Mouse (Mus musculus) hindbrain, embryonic 10.5 days (tissue): ENCODE results near the gene A930004D18Rik. TPM values are rescaled to one million over a fixed set of nuclear protein-coding genes. Genes with fewer than 3 reads are reported as not detected.

Experiments
- DNase-seq: peaks from one replicate; pipeline ENCODE4 v3.0.0-alpha.2; 2017; ENCODE audit warnings: low spot score
- H3K27ac ChIP-seq: fragments of 300-500 bp; sonication (generic); 2 replicates; pipeline ENCODE4 v1.5.1; 2016; ENCODE audit warnings: mild to moderate bottlenecking, moderate library complexity
- H3K27me3 ChIP-seq: fragments of 300-500 bp; sonication (generic); 2 replicates; pipeline ENCODE4 v1.6.1; 2016; ENCODE audit warnings: mild to moderate bottlenecking; ENCODE audit not compliant: poor library complexity, insufficient read depth, severe bottlenecking
- H3K36me3 ChIP-seq: fragments of 300-500 bp; sonication (generic); 2 replicates; pipeline ENCODE4 v1.6.1; 2016; ENCODE audit warnings: mild to moderate bottlenecking, moderate library complexity
- H3K4me1 ChIP-seq: fragments of 300-500 bp; sonication (generic); replicated peaks from 2 replicates; pipeline ENCODE4 v1.6.1; 2016; ENCODE audit warnings: mild to moderate bottlenecking
- H3K4me3 ChIP-seq: fragments of 300-500 bp; sonication (generic); 2 replicates; pipeline ENCODE4 v1.5.1; 2016; ENCODE audit warnings: mild to moderate bottlenecking, moderate library complexity
- H3K9me3 ChIP-seq: fragments of 300-500 bp; sonication (generic); 2 replicates; pipeline ENCODE4 v1.6.1; 2016; ENCODE audit warnings: mild to moderate bottlenecking, moderate library complexity
- WGBS: fragments of 180-500 bp; shearing (Covaris S2); methylation state at CpG from one replicate; pipeline ENCODE4 v1.1.7; 2016; 5-methylcytosine and 5-hydroxymethylcytosine counted together
- polyA plus RNA-seq: library from polyadenylated mRNA; unstranded; fragments of >200 nt; fragmentation: Nextera tagmentation; extraction: Ambion mirVana; gene quantifications from 2 replicates; pipeline ENCODE4 v1.2.1, GENCODE M21; 2016

A930004D18Rik gene
- polyA plus RNA-seq, 1 experiment from 2014 or later = 22.5 TPM

DNA sequence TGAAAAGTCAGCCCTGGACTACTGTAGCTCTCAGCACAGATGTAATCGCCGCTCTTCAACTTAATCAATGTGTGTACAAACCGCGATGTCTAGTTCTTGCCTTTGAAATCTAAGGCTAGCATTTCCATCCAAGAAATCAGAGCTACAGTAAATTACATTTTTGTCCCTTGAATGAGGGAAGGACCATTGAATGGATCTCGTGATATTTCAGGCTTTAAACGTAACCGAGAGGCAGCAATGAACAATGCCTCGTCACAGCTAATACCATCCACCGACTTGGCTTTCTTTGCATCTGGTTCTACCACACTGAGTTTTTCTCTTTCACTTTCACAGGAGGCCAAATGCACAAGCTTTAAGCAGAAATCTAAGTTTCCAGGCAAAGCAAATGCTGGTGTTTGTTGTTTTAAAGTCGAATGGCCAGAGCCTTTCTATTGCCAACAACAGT, 13.0 kb upstream of the A930004D18Rik start:
- 3% methylated on average over 10 of the region's 10 CpGs for WGBS
- Histone ChIP-seq H3K36me3 (peaks cover 16% of the 10 kb centered on the region; the same call in 1 of the 2 replicates), H3K9me3 (no peaks in the 10 kb centered on the region), H3K4me1 (peaks cover 58% of the 10 kb centered on the region), H3K27ac (peak overlapping the region; percentile 100), H3K27me3 (no peaks in the 10 kb centered on the region), H3K4me3 (peak overlapping the region; percentile 99)
- DNase-seq = no peak

DNA sequence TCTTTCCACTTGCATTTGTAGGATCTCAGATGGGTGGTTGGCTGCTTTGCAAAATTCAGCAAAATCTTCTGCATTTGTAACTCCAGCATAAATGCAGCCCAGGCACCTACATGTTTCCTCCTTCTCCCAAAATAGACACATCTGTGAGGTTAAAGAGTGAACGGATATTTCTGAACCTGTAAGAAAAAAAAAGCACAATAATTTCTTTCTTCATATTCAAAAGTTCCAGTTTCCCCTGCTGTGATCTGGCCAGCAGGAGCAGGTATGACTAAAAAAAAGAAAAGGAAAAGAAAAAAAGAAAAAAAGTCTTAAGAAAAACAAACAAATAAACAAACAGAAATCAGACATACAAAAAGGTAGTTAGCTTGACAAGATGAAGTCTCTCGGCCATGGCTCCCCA, 12.5 kb upstream of the A930004D18Rik start:
- 3% methylated on average over 2 of the region's 2 CpGs for WGBS
- H3K9me3 ChIP-seq = no peaks in the 10 kb centered on the region
- peaks cover 16% of the 10 kb centered on the region; the same call in 1 of the 2 replicates for H3K36me3 ChIP-seq
- DNase-seq = no peak
- H3K4me3 ChIP-seq = peak overlapping the region; percentile 99
- no peaks in the 10 kb centered on the region for H3K27me3 ChIP-seq
- peak overlapping the region; percentile 100 for H3K27ac ChIP-seq
- peaks cover 58% of the 10 kb centered on the region for H3K4me1 ChIP-seq

DNA sequence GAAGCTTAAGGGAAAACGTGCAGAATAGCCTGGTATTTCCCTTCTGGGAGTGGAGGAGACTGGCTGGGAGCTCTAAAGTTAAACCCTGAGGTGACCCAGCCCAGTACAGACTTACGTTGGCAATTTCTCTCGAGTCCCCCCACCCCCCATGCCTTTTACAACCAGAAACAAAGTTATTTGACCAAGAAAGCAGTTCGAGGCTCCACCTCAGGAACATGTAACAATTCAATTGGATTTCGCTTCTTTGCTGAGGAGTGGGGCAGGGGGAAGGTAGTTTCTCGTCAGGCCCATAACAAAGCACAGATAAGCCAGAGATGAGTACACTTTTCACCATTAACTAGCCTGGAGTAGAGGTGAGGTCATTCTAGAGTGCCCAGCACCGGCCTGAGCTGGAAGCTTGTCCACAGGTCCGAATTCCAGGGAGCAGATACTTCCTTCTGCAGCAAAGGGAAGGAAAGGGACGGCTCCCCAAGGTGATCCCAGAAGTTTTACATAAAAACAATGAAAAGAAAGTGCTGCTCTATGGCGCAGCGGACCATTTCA, 11.8 kb upstream of the A930004D18Rik start:
- peak; percentile 62 for DNase-seq
- Histone ChIP-seq H3K36me3 (peaks cover 16% of the 10 kb centered on the region; the same call in 1 of the 2 replicates), H3K9me3 (no peaks in the 10 kb centered on the region), H3K4me3 (peak overlapping the region; percentile 99), H3K4me1 (peaks cover 55% of the 10 kb centered on the region), H3K27me3 (no peaks in the 10 kb centered on the region), H3K27ac (peak overlapping the region; percentile 100)
- WGBS = 1% methylated on average over 11 of the region's 11 CpGs

DNA sequence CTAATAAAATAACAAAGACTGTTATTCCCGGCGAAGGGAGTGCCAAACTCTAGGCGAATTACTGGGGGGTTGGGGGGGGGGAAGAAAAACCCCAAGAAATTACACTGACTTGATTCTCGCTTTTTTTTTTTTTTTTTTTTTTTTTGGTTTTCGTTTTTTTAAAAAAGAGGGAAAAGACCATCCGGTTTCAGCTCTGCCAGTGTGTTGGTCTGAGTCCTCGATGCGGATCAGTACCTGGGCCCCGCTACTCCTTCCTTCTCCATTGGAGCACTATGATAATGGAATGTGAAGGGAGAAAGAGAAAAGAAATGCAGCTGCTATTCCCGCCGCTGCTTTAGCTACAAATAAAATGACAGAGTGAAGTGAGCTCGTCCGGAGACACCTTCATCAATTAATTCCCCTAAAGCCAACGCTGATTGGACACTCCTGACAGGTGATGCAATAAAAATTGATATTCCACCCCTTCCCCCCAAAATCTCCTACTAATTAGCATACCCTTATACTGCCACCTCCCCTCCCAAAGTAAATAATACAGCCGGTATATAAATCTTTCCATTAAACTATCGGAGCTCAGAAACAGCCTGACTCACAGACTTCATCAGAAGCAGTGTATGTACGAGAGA, 11.0 kb upstream of the A930004D18Rik start, which contains the start of gene Skida1:
Skida1 (minus strand) TSS at position 599 of the 623 bp plus-strand sequence.
- Histone ChIP-seq H3K9me3 (no peaks in the 10 kb centered on the region), H3K27ac (peak within 1 kb of the TSS; percentile 100), H3K36me3 (peaks cover 16% of the 10 kb centered on the region; the same call in 1 of the 2 replicates), H3K4me1 (peaks cover 47% of the 10 kb centered on the region), H3K4me3 (peak within 1 kb of the TSS; percentile 99), H3K27me3 (no peaks in the 10 kb centered on the region)
- under 1% methylated on average over 17 of the region's 17 CpGs for WGBS
- peak; percentile 65 for DNase-seq

DNA sequence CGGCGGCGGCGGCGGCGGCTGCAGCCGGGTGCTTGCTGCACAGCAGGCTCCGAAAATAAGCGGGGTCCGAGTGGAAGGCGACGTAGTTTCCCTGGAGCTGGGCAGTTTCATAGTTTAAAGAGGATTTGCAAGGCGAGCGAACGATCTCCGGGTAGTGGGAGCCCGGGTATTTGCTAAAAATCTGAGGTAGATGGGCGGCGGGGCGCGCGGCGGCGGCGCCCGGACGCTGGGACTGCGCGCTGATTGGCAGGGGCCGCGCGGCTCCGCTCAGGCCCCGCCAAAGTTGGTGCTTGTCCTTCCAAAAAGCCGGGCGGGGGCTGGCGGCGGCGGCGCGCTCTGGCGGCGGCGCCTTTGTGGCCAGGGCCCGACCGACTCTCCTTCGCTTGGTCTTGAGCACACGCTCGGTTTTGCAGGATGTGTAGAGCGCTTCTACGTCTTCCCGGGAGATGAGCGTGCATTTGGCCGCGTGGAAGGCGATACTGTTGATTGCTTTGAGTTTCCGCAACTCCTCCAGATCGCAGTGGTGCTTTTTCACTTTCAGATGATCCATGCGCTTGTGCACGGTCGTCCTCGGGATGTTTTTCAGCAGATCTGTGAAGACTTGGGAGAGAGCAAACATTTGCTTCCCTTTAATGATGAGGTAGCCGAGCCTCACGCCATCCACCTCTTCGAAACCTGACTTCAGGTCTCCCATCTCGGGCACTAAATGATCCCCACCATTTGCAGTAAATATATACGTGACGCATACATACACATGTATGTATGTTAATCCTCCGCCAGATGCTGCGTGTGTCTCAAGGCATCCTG, 10.3 kb upstream of the A930004D18Rik start:
- Histone ChIP-seq H3K36me3 (peaks cover 16% of the 10 kb centered on the region; the same call in 1 of the 2 replicates), H3K27ac (peak overlapping the region; percentile 100), H3K9me3 (no peaks in the 10 kb centered on the region), H3K4me1 (peaks cover 43% of the 10 kb centered on the region), H3K27me3 (no peaks in the 10 kb centered on the region), H3K4me3 (peak overlapping the region; percentile 99)
- WGBS = under 1% methylated on average over 70 of the region's 70 CpGs
- peak; percentile 77 for DNase-seq

DNA sequence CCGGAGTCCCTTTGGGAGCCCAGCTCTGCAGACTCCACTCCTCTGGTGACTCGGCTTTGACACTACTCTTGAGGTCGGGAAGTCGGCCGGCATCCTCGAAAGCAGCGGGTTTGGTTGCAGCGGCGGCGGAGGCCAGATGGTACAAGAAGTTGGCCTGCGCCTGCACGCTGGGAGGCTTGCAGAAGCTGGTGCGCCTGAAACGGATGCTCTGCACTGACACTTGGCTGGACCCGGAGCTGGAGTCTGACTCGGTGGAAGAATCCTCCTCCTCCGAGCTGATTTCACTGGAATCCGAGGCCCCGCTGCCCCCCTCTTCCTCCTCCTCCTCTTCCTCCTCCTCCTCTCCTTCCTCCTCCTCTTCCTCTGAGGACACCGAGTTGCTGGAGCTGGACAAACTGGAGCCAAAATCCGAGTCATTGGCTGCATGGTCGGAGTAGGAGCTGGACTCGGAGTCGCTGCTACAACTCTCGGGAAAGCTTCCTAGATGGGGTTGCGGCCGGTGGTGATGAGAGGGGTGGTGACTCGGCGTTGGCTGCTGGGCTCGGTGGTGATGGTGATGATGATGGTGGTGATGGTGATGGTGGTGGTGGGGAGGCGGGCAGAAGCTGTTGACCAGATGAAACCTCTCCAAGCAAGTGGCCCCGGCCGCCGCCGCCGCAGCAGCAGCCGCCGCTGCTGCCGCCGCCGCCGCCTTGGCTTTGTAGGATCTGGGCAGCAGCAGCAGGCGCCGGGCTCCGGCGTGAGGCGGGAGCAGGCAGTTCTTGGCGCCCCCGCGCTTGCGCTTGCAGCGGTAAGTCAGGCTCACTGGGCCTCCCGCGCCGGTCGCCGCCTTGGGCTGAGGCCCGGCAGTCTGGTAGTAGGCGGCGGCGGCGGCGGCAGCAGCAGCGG, 9.5 kb upstream of the A930004D18Rik start:
- Histone ChIP-seq H3K36me3 (peaks cover 16% of the 10 kb centered on the region; the same call in 1 of the 2 replicates), H3K27me3 (no peaks in the 10 kb centered on the region), H3K4me1 (peaks cover 43% of the 10 kb centered on the region), H3K9me3 (no peaks in the 10 kb centered on the region), H3K4me3 (peak overlapping the region; percentile 99), H3K27ac (peak overlapping the region; percentile 100)
- WGBS = under 1% methylated on average over 64 of the region's 64 CpGs
- peak; percentile 69 for DNase-seq

DNA sequence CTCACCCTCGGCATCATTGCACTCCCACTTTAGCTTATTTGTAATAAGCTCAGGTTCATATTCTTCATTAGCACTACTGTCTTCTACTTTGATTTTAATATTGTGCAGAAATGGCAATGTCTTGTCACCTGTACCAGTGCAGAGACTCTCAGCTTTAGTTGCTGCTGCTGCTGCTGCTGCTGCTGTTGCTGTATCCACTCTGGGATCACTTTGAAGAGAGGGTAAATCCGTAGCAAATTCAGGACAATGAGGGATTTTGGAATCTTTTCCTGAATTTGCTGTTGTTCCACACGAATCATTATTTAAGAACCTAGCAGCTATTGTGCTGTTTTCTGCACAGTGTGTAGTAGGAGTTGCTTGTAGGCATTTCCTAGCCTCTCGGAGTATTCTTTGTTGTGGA, 8.6 kb upstream of the A930004D18Rik start:
- no peaks in the 10 kb centered on the region for H3K9me3 ChIP-seq
- peaks cover 16% of the 10 kb centered on the region; the same call in 1 of the 2 replicates for H3K36me3 ChIP-seq
- H3K4me1 ChIP-seq = peaks cover 43% of the 10 kb centered on the region
- DNase-seq = no peak
- peak overlapping the region; percentile 100 for H3K27ac ChIP-seq
- WGBS = under 1% methylated on average over 4 of the region's 4 CpGs
- no peaks in the 10 kb centered on the region for H3K27me3 ChIP-seq
- H3K4me3 ChIP-seq = peak overlapping the region; percentile 99

DNA sequence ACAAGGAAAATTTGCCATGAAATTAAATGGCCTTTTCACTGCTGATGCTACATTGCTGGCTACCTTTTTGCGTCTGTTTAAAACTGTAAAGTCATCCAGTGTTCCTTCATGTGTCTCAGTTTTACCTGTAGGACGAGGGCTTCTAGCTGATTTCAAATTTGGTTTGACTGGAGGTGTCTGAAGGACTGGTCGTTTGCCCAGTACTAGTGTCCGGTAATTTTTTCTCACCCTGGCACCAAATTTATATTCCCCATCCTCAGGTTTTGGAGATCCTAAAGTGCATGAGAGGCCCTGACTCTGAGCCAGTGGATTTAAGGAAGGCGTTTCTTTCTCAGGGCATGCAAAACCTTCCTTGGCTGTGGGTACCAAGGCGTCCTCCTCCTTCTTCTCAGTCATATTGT, 8.2 kb upstream of the A930004D18Rik start:
- peak overlapping the region; percentile 99 for H3K4me3 ChIP-seq
- 3% methylated on average over 6 of the region's 6 CpGs for WGBS
- no peak for DNase-seq

DNA sequence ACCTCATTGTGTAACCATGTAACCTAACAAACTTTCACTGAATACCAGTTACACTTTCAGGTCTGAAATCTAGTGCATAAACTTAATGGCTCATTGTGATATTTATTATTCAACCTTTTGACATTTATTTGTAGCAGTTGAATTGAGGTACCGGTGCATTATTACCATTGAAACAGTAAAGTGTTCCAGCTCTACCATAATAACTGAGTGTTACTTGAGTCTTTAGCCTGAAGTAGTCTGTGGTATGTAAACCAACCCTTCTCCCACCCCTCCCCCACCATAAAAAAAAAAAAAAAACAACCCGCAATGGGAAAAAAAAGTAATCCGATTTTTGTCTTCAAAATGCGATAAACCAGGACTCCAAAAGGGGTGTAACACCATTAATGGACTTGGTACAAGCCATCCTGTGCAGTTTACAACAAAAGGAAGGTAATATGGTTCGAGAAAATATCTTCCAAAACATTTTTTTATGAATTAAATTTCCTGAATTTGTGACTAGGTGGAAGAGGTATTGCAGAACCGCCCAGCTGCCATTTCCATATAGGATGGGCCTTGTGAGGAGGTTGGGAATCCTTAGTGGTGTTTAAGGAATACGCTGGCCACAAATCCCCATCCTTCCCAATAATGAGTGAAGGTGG, 7.7 kb upstream of the A930004D18Rik start:
- DNase-seq = no peak
- no peaks in the 10 kb centered on the region for H3K27me3 ChIP-seq

More for the DNA sequence above, 8.2 kb upstream of the A930004D18Rik start:
- no peaks in the 10 kb centered on the region for H3K27me3 ChIP-seq
- H3K27ac ChIP-seq = peak overlapping the region; percentile 100
- peaks cover 44% of the 10 kb centered on the region for H3K4me1 ChIP-seq
- no peaks in the 10 kb centered on the region for H3K9me3 ChIP-seq
- peaks cover 16% of the 10 kb centered on the region; the same call in 1 of the 2 replicates for H3K36me3 ChIP-seq

DNA sequence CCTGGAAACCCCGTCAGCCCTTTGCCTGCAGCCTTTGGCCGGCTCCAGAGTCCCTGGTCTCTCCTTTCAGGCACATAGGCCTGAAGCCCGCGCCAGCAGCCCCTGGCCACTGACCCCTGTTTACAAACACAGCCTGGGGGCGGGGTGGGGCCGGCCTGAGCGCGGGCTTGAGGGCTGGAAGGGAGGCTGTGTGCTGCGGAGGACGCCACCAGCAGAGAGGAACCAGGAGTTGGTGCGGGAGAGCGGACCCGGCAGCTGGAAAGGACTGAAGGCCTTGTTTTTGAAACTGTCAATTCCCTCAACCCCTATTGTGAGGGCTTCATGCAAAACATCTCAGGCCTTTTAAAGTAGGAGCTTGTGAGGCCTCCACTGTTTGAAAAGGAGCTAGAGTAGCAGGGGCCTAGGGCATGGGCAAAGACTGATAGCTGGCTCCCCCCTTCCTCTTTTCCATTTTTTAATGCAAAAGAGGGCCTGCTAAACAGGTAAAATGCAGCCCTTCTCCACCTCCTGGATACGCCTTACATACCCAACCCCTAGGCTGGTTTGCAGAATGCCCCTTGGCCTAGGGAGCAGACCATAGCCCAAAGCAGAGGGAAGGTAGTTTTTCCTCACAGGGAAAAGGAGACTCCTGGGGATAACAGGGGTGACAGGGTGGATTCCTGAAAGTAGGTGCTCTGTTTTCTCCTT, 3.8 kb upstream of the A930004D18Rik start:
- Histone ChIP-seq H3K27ac (peak overlapping the region; percentile 100), H3K9me3 (no peaks in the 10 kb centered on the region), H3K27me3 (no peaks in the 10 kb centered on the region), H3K4me3 (peak overlapping the region; percentile 99), H3K4me1 (peaks cover 67% of the 10 kb centered on the region), H3K36me3 (peaks cover 16% of the 10 kb centered on the region; the same call in 1 of the 2 replicates)
- WGBS = under 1% methylated on average over 14 of the region's 14 CpGs
- peak; percentile 91 for DNase-seq

More for the DNA sequence above, 7.7 kb upstream of the A930004D18Rik start:
- Histone ChIP-seq H3K9me3 (no peaks in the 10 kb centered on the region), H3K4me1 (peaks cover 44% of the 10 kb centered on the region), H3K36me3 (peaks cover 21% of the 10 kb centered on the region; the same call in 1 of the 2 replicates), H3K27ac (peak overlapping the region; percentile 100), H3K4me3 (peak overlapping the region; percentile 99)
- under 1% methylated on average over 7 of the region's 7 CpGs for WGBS
